Mouse (Mus musculus) limb, embryonic 14.5 days (tissue): ENCODE measurements around the gene Nbdy. TPM values are rescaled to one million over a fixed set of nuclear protein-coding genes. Genes with fewer than 3 reads are reported as not detected.

ENCODE experiments used
- ATAC-seq: fragments of 200-750 bp; cut with Nextera tagmentation; 2 replicates; pipeline ENCODE4 v1.8.0; 2017; ENCODE audit warnings: low read depth, moderate number of reproducible peaks, moderate TSS enrichment; ENCODE audit not compliant: low FRiP score
- DNase-seq: peaks from one replicate; pipeline ENCODE4 v3.0.0-alpha.2; 2015; ENCODE audit warnings: low spot score
- H3K27ac ChIP-seq: fragments of 300-500 bp; sonication (generic); replicated peaks from 2 replicates; pipeline ENCODE4 v1.5.1; 2014; ENCODE audit warnings: low read depth, mild to moderate bottlenecking, low read length, moderate library complexity, mixed read lengths
- H3K27me3 ChIP-seq: fragments of 300-500 bp; sonication (generic); 2 replicates; pipeline ENCODE4 v1.6.1; 2014; ENCODE audit warnings: low read length, mixed read lengths; ENCODE audit not compliant: control insufficient read depth, insufficient read depth
- H3K36me3 ChIP-seq: fragments of 300-500 bp; sonication (generic); 2 replicates; pipeline ENCODE4 v1.6.1; 2014; ENCODE audit warnings: mild to moderate bottlenecking, low read length, moderate library complexity, mixed read lengths; ENCODE audit not compliant: control insufficient read depth, insufficient read depth
- H3K4me1 ChIP-seq: fragments of 300-500 bp; sonication (generic); 2 replicates; pipeline ENCODE4 v1.6.1; 2014; ENCODE audit warnings: antibody characterized with exemption, low read length, mixed read lengths; ENCODE audit not compliant: control insufficient read depth, insufficient read depth
- H3K4me2 ChIP-seq: fragments of 300-500 bp; sonication (generic); replicated peaks from 2 replicates; pipeline ENCODE4 v1.6.1; 2014; ENCODE audit warnings: low read depth, mild to moderate bottlenecking, low read length, moderate library complexity; ENCODE audit not compliant: severe bottlenecking
- H3K4me3 ChIP-seq: fragments of 300-500 bp; sonication (generic); replicated peaks from 2 replicates; pipeline ENCODE4 v1.5.1; 2014; ENCODE audit warnings: low read length
- H3K9ac ChIP-seq: fragments of 300-500 bp; sonication (generic); 2 replicates; pipeline ENCODE4 v1.6.1; 2014; ENCODE audit warnings: mild to moderate bottlenecking, low read depth, low read length, moderate library complexity; ENCODE audit not compliant: severe bottlenecking
- H3K9me3 ChIP-seq: fragments of 300-500 bp; sonication (generic); 2 replicates; pipeline ENCODE4 v1.6.1; 2016; ENCODE audit warnings: low read length; ENCODE audit not compliant: control insufficient read depth
- POLR2A ChIP-seq: fragments of 200-500 bp; IDR thresholded peaks from 2 replicates; pipeline ENCODE4 v1.8.0; 2012; ENCODE audit warnings: inconsistent platforms, mild to moderate bottlenecking, moderate library complexity, borderline replicate concordance; ENCODE audit not compliant: insufficient read depth, insufficient read length; ENCODE audit errors: extremely low read depth
- WGBS: fragments of 180-500 bp; shearing (Covaris S2); extraction: QIAGEN DNeasy Blood & Tissue Kit; methylation state at CpG from one replicate; pipeline ENCODE4 v1.1.7; 2014; 5-methylcytosine and 5-hydroxymethylcytosine counted together
- polyA plus RNA-seq, 2 experiments: library from polyadenylated mRNA; depleted of rRNA in 1 of 2; stranded (reverse) in 1 of 2; unstranded in 1 of 2; fragments of >200 nt; fragmentation: Nextera tagmentation in 1 of 2; extraction: Ambion mirVana in 1 of 2; gene quantifications; 2 replicates each; pipeline versions ENCODE4 v1.2.1 to v1.2.3; 2012 to 2014

The Nbdy gene
- 101 and 116 TPM in 2 replicates for polyA plus RNA-seq (2012; rRNA removed)
- 134 and 142 TPM in 2 replicates for polyA plus RNA-seq (2014; fragmentation: Nextera tagmentation; extraction: Ambion mirVana)

DNA sequence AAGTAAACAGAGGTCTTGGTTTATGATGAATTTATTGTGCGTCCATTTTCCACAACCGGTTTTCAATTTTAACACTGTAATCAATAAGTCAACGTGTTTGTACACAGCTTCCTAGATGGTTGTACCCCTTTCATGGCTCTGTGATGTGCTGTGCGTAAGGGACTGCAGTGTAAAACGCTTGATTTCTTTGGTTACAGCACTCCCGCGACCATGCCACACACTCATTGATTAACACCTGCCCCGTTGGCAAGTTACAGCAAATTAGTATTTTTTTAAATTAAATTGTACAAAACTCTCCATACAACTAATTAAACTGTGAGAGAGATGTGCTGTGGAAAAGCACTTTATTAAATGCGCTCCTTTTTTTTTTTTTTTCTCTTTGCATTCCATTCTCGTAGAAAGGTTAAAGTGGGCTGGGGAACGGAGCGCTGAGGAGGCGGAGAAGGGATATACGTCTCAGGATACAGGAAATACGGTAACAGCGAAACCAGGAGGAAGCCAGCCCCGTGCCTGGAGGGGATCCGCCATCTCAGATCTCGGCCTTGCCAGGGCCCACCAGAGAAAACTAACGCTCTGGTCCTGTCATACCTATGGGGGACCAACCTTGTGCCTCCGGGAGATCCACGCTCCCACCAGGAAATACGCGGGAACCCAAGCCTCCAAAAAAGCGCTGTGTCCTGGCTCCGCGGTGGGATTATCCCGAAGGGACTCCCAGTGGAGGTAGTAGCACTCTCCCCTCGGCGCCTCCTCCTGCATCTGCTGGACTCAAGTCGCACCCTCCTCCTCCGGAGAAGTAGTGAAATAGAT is at the start of gene Nbdy:
TSS of gene Nbdy (plus strand) at position 481 of the 807 bp plus-strand sequence.
- Histone ChIP-seq H3K9me3 (no peaks in the 10 kb centered on the region), H3K4me1 (peaks cover 4% of the 10 kb centered on the region; the same call in 1 of the 2 replicates), H3K36me3 (0 out of 2 replicates have a peak, but pooled peaks cover 3% of the 10 kb centered on the region), H3K9ac (peak within 1 kb of the TSS; percentile 72), H3K27me3 (no peaks in the 10 kb centered on the region), H3K4me3 (peak within 1 kb of the TSS; percentile 54), H3K27ac (peak within 1 kb of the TSS; percentile 84), H3K4me2 (peak within 1 kb of the TSS; percentile 45)
- DNase-seq: peak; percentile 76
- peak; percentile 92 for ATAC-seq
- 20% methylated on average over 30 of the region's 32 CpGs for WGBS
- no peak for TF ChIP-seq POLR2A

GRCm38 (mm10) chrX:153695782-153696395 is 27.5 kb upstream of the Nbdy start, which contains the start of gene Kctd12b:
Kctd12b (minus strand) TSS chrX:153696391.
- peak within 1 kb of the TSS; percentile 37 for H3K4me3 ChIP-seq
- WGBS: 28% methylated on average over 11 of the region's 11 CpGs
- H3K4me2 ChIP-seq: peak within 1 kb of the TSS; percentile 40
- H3K4me1 ChIP-seq: no peaks in the 10 kb centered on the region
- no peaks in the 10 kb centered on the region for H3K9me3 ChIP-seq
- peak; percentile 72; the same call in 1 of the 2 replicates for ATAC-seq
- H3K36me3 ChIP-seq: no peaks in the 10 kb centered on the region
- peak within 1 kb of the TSS; percentile 70 for H3K27ac ChIP-seq
- H3K27me3 ChIP-seq: no peaks in the 10 kb centered on the region
- TF ChIP-seq POLR2A: peak; percentile 41; the same call in 1 of the 2 replicates
- H3K9ac ChIP-seq: peak within 1 kb of the TSS; percentile 56
- DNase-seq: peak; percentile 18

- H3K36me3 ChIP-seq: no peaks in the 10 kb centered on the region
- no peak overlapping the region for H3K4me2 ChIP-seq
- no peak overlapping the region for H3K9ac ChIP-seq
- TF ChIP-seq POLR2A: no peak
- no peaks in the 10 kb centered on the region for H3K4me1 ChIP-seq
- no peak overlapping the region for H3K27ac ChIP-seq
- 76% methylated on average over 3 of the region's 3 CpGs for WGBS
- ATAC-seq: no peak
- H3K9me3 ChIP-seq: no peaks in the 10 kb centered on the region
- no peaks in the 10 kb centered on the region for H3K27me3 ChIP-seq
- no peak for DNase-seq
- no peak overlapping the region for H3K4me3 ChIP-seq
These were observed 22.9 kb upstream of the Nbdy start for GRCm38 (mm10) chrX:153700463-153700862.

DNA sequence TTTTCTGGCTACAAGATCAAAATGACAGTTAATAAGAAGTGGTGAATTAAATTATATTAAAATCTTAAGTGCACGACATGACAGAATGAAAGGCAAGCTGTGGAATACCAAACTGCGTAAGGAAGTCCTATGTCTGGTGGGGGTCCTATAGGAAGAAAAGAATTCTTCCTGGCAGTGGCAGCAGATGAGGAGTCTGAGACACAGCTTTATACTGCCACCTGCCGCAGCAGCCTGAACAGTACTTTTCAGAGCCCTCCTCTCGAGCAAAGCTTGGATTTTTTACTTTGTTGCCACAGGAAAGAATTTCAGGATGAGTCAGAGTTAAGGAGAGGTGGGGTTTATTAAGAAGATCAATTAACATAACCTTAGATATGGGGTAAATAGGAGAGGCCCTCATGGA is 15.7 kb upstream of the Nbdy start:
- no peak overlapping the region for H3K4me3 ChIP-seq
- H3K9ac ChIP-seq: no peak overlapping the region
- DNase-seq (peak; percentile 21), ATAC-seq (no peak)
- TF ChIP-seq POLR2A: no peak
- H3K9me3 ChIP-seq: no peaks in the 10 kb centered on the region
- no peak overlapping the region for H3K4me2 ChIP-seq
- no peaks in the 10 kb centered on the region for H3K27me3 ChIP-seq
- 36% methylated on average over 4 of the region's 4 CpGs for WGBS
- no peak overlapping the region for H3K27ac ChIP-seq
- H3K4me1 ChIP-seq: no peaks in the 10 kb centered on the region
- no peaks in the 10 kb centered on the region for H3K36me3 ChIP-seq

GRCm38 (mm10) chrX:153716716-153717115 is 6.7 kb upstream of the Nbdy start:
- no peak overlapping the region for H3K4me2 ChIP-seq
- no peak for TF ChIP-seq POLR2A
- H3K27ac ChIP-seq: no peak overlapping the region
- H3K4me1 ChIP-seq: no peaks in the 10 kb centered on the region
- no peaks in the 10 kb centered on the region for H3K36me3 ChIP-seq
- H3K9me3 ChIP-seq: no peaks in the 10 kb centered on the region
- no peak for DNase-seq
- WGBS: 75% methylated on average over 2 of the region's 2 CpGs
- H3K4me3 ChIP-seq: no peak overlapping the region
- no peak for ATAC-seq
- no peaks in the 10 kb centered on the region for H3K27me3 ChIP-seq
- no peak overlapping the region for H3K9ac ChIP-seq
